8 mouse cellular contexts compared by ENCODE assay signal in the genomic region with DNA sequence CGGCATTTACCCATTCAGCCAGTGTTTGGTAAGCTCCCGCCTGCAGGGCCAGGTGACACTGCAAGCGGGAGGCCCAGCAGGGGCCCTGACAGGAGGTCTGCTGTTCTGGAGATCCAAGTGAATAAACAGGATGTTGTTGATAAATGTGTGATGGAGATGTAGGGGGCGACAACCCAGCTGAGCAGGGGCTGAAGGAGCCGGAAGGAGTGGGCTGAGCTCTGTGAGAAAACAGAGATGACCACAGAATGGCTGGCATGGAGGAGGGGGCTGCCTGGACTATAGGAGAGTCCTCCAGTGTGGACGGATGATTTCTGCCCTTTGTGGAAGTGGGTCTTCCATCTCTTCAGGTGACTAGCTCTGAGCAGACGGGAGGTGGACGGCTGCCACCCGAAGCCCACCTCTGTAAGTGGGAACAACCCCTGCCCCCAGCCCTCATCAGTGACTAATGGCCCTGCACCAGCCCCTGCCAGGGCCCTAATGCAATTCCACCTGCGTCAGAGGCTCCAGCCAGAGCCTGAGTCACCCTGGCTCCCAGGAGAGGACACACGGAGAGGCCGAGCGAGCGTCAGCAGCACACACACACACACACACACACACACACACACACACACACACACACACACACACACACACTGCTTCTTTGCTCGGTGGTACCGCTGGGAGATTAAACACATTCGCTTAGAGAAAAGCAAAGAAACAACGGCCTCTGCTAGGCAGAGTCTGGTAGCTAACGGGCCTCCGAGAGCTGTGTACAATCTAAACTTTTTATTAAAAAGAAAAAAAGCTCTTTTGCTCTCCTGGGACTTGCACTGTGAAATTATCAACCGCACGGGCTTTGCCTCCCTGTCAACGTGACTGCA. TPM values are rescaled to one million over a fixed set of nuclear protein-coding genes. Genes with fewer than 3 reads are reported as not detected.
DNase-seq lines count a peak whose midpoint lies in the region; ATAC-seq lines count a peak whose summit lies in the region.

No protein-coding gene starts in this region.

- no peak overlapping the region for H3K9ac ChIP-seq in intestine, embryonic 15.5 days
- H3K9ac ChIP-seq in liver, embryonic 15.5 days, result no peak overlapping the region
- peak overlapping the region; percentile 17; the same call in 1 of the 2 replicates for H3K9ac ChIP-seq in stomach, embryonic 16.5 days (ENCODE audit: low read length)

- H3K27ac ChIP-seq in brown adipose tissue, adult 24 weeks (replicated peaks; ENCODE audit: low read depth, low read length), result no peak overlapping the region
- peak overlapping the region; percentile 67; the same call in 1 of the 2 replicates for H3K27ac ChIP-seq in intestine, embryonic 15.5 days
- H3K27ac ChIP-seq in liver, embryonic 15.5 days (replicated peaks), result no peak overlapping the region
- H3K27ac ChIP-seq in stomach, embryonic 16.5 days (ENCODE audit: low read length), result peak overlapping the region; percentile 48; the same call in 1 of the 2 replicates

- H3K36me3 ChIP-seq in intestine, embryonic 15.5 days, result no peaks in the 10 kb centered on the region
- H3K36me3 ChIP-seq in liver, embryonic 15.5 days (replicated peaks), result no peaks in the 10 kb centered on the region
- no peaks in the 10 kb centered on the region for H3K36me3 ChIP-seq in stomach, embryonic 16.5 days (ENCODE audit: control insufficient read depth, insufficient read depth, low read length)

- 10% methylated on average over 23 of the region's 23 CpGs for WGBS in intestine, embryonic 15.5 days
- 40% methylated on average over 23 of the region's 23 CpGs for WGBS in liver, embryonic 15.5 days (ENCODE audit: insufficient replicate concordance)
- WGBS in stomach, embryonic 16.5 days, result 12% methylated on average over 23 of the region's 23 CpGs

- H3K9me3 ChIP-seq in intestine, embryonic 15.5 days, result no peaks in the 10 kb centered on the region
- H3K9me3 ChIP-seq in liver, embryonic 15.5 days (replicated peaks), result no peaks in the 10 kb centered on the region
- 0 out of 2 replicates have a peak, but pooled peaks cover 2% of the 10 kb centered on the region for H3K9me3 ChIP-seq in stomach, embryonic 16.5 days (replicated peaks; ENCODE audit: control insufficient read depth, low read length)

- H3K4me2 ChIP-seq in intestine, embryonic 15.5 days (replicated peaks), result peak overlapping the region; percentile 39; the same call in 1 of the 2 replicates
- no peak overlapping the region for H3K4me2 ChIP-seq in liver, embryonic 15.5 days
- peak overlapping the region; percentile 23; the same call in 1 of the 2 replicates for H3K4me2 ChIP-seq in stomach, embryonic 16.5 days (ENCODE audit: low read depth, low read length)

- no peaks in the 10 kb centered on the region for H3K27me3 ChIP-seq in intestine, embryonic 15.5 days (replicated peaks)
- H3K27me3 ChIP-seq in liver, embryonic 15.5 days, result no peaks in the 10 kb centered on the region
- no peaks in the 10 kb centered on the region for H3K27me3 ChIP-seq in stomach, embryonic 16.5 days (ENCODE audit: control insufficient read depth, insufficient read depth, low read length)

- intact Hi-C loops in gastrocnemius, postnatal 36 days (cut with DNase I), result no loop called here

- H3K4me3 ChIP-seq in brown adipose tissue, adult 24 weeks (ENCODE audit: insufficient read depth, low read depth, low read length), result peak overlapping the region; percentile 8; the same call in 1 of the 2 replicates
- no peak overlapping the region for H3K4me3 ChIP-seq in intestine, embryonic 15.5 days (replicated peaks)
- no peak overlapping the region for H3K4me3 ChIP-seq in liver, embryonic 15.5 days (replicated peaks)
- H3K4me3 ChIP-seq in stomach, embryonic 16.5 days (replicated peaks; ENCODE audit: low read length), result no peak overlapping the region

- peak; percentile 31 for DNase-seq in ZHBTc4 (ENCODE audit: low read depth, low spot score)
- DNase-seq in gastrocnemius, postnatal 36 days, result peak; percentile 54 to 60
- DNase-seq in right cerebral cortex, postnatal 25 days, result no peak

- H3K4me1 ChIP-seq in brown adipose tissue, adult 24 weeks (ENCODE audit: control insufficient read depth, insufficient read depth, insufficient read length, low read length), result peaks cover 14% of the 10 kb centered on the region; the same call in 1 of the 2 replicates
- peaks cover 26% of the 10 kb centered on the region for H3K4me1 ChIP-seq in intestine, embryonic 15.5 days (replicated peaks)
- no peaks in the 10 kb centered on the region for H3K4me1 ChIP-seq in liver, embryonic 15.5 days (replicated peaks)
- H3K4me1 ChIP-seq in stomach, embryonic 16.5 days (ENCODE audit: control insufficient read depth, insufficient read depth, low read length), result peaks cover 17% of the 10 kb centered on the region

- peak; percentile 86 for ATAC-seq in intestine, embryonic 15.5 days
- 0 out of 2 replicates have a peak, but pooled peaks have one; percentile 28 for ATAC-seq in liver, embryonic 15.5 days (ENCODE audit: insufficient read depth)
- ATAC-seq in stomach, embryonic 16.5 days (ENCODE audit: insufficient read depth, low FRiP score), result peak; percentile 81; the same call in 1 of the 2 replicates
- no peak for ATAC-seq in megakaryocyte-erythroid progenitor cell, adult 5-6 weeks (replicated peaks; ENCODE audit: low FRiP score, low TSS enrichment, poor library complexity, severe bottlenecking)

RNA-seq across cellular contexts. Expression of a gene that starts 52.9 kb away (rescaled TPM):
- 74.1 and 75.7 TPM in 2 replicates for polyA plus RNA-seq in brown adipose tissue, adult 24 weeks (2012; ENCODE audit: insufficient read depth, insufficient read length, missing spikeins)
- 100 to 1,000 TPM; 137 to 148 TPM for total RNA-seq in gastrocnemius, postnatal 36 days (2021)
- polyA plus RNA-seq in intestine, embryonic 15.5 days (2015; fragmentation: Nextera tagmentation; extraction: Ambion mirVana), result 13.3 and 14.5 TPM in 2 replicates
- 2.9 and 5.1 TPM in 2 replicates for polyA plus RNA-seq in liver, embryonic 15.5 days (2015; fragmentation: Nextera tagmentation; extraction: Ambion mirVana)
- polyA plus RNA-seq in stomach, embryonic 16.5 days (2015; fragmentation: Nextera tagmentation; extraction: Ambion mirVana), result 19.7 and 20.7 TPM in 2 replicates
- total RNA-seq in megakaryocyte-erythroid progenitor cell, adult 5-6 weeks (2014; fragmentation: Nextera tagmentation), result 5.2 and 8.8 TPM in 2 replicates
- total RNA-seq in megakaryocyte-erythroid progenitor cell, adult 5-6 weeks (2017), result 46.8 and 67.2 TPM in 2 replicates

Comparison
In these comparisons a context has a peak if more than half of its experiments do, and no peak if none do; other contexts are left out.
1. H3K27ac ChIP-seq: peak in intestine, embryonic 15.5 days (single experiment) and stomach, embryonic 16.5 days (single experiment); none in brown adipose tissue, adult 24 weeks (single experiment) and liver, embryonic 15.5 days (single experiment).